In the genomic region with DNA sequence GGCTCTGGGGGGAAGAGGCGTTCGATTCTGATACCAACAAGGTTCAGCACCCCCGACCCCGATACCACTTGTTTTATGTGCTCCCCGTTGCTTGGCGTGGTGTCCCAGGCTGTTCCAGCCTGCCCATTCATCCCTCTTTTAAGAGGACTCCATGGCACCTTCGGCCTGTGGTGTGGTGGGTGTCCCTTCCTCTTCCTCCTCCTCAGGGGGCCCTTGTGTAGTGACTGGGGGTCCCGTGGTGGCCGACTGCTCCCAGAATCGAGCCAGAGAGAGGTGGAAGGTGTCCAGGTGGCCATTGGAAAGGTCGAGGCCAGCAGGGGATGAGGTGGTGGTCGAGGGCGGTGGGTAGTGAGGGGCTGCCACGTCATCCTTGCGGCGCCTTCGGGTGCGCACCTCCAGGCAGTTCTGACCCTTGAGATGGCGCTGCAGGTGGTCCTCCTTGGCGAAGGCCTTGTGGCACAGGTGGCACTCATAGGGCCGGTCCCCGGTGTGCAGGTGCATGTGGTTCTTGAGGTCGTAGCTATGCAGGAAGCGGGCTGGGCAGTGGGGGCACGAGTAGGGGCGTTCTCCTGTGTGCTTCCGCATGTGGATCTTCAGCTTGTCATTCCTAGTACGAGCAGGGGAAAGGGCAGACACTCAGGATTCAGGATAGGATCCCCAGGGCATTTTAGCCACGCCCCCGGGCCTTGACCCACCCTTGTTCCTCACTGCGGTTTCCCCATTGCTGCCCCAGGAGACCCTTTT, we compare ENCODE assay signal across 10 mouse cellular contexts. TPM values are rescaled to one million over a fixed set of nuclear protein-coding genes. Genes with fewer than 3 reads are reported as not detected.
A peak's percentile ranks its signal among the peaks of the same experiment; 100 is the strongest.
DNase-seq lines count a peak whose midpoint lies in the region; ATAC-seq and TF ChIP-seq lines count a peak whose summit lies in the region.
"Had no signal": no experiment of that assay in that cellular context is flagged by ENCODE, and none has a peak within 500 bp of the region (broad histone marks: within the 10 kb centered on the region; RNA-seq: fewer than 3 reads in every experiment).

No protein-coding gene starts in this region.

- peak overlapping the region; percentile 82; the same call in 1 of the 2 replicates for H3K4me2 ChIP-seq in lung, embryonic 16.5 days (ENCODE audit: low read depth, low read length)
- H3K4me2 ChIP-seq in stomach, postnatal 0 days (replicated peaks; ENCODE audit: low read depth), result no peak overlapping the region

- H3K27ac ChIP-seq in lung, embryonic 16.5 days (ENCODE audit: low read length), result no peak overlapping the region
- H3K27ac ChIP-seq in stomach, postnatal 0 days (replicated peaks), result peak overlapping the region; percentile 80; the same call in 1 of the 2 replicates

- no peak for ATAC-seq in lung, embryonic 16.5 days (ENCODE audit: low read depth)
- no peak for ATAC-seq in stomach, postnatal 0 days (ENCODE audit: low FRiP score, low TSS enrichment)

- H3K27me3 ChIP-seq in lung, embryonic 16.5 days (ENCODE audit: control insufficient read depth, insufficient read depth, low read depth, low read length), result no peaks in the 10 kb centered on the region
- no peaks in the 10 kb centered on the region for H3K27me3 ChIP-seq in stomach, postnatal 0 days (ENCODE audit: control insufficient read depth, insufficient read depth, low read length)
- H3K27me3 ChIP-seq: liver, embryonic 15.5 days had no signal

- no peak overlapping the region for H3K4me3 ChIP-seq in lung, embryonic 16.5 days (ENCODE audit: low read length)
- no peak overlapping the region for H3K4me3 ChIP-seq in stomach, postnatal 0 days (ENCODE audit: low read depth, low read length)

- 84% methylated on average over 31 of the region's 31 CpGs for WGBS in lung, embryonic 16.5 days
- 84% methylated on average over 31 of the region's 31 CpGs for WGBS in stomach, postnatal 0 days

- no peak for TF ChIP-seq CTCF in stomach, postnatal 0 days (IDR thresholded peaks at IDR 0.05; ENCODE audit: low read depth)

- H3K4me1 ChIP-seq in lung, embryonic 16.5 days (replicated peaks; ENCODE audit: control insufficient read depth, insufficient read depth, low read length), result peaks cover 21% of the 10 kb centered on the region
- H3K4me1 ChIP-seq in stomach, postnatal 0 days (replicated peaks; ENCODE audit: control insufficient read depth, insufficient read depth), result peaks cover 4% of the 10 kb centered on the region

- no peaks in the 10 kb centered on the region for H3K9me3 ChIP-seq in lung, embryonic 16.5 days (ENCODE audit: control insufficient read depth, low read length)
- H3K9me3 ChIP-seq in stomach, postnatal 0 days (ENCODE audit: control insufficient read depth, low read length), result no peaks in the 10 kb centered on the region
- H3K9me3 ChIP-seq: liver, embryonic 15.5 days had no signal

- H3K36me3 ChIP-seq in lung, embryonic 16.5 days (ENCODE audit: control insufficient read depth, insufficient read depth, low read length), result peaks cover 13% of the 10 kb centered on the region
- peaks cover 7% of the 10 kb centered on the region for H3K36me3 ChIP-seq in stomach, postnatal 0 days (ENCODE audit: control insufficient read depth, insufficient read depth, low read length)

- no peak for TF ChIP-seq EP300 in stomach, postnatal 0 days (optimal IDR thresholded peaks at IDR 0.05)

- DNase-seq in adrenal gland, postnatal 10 days, result peak; percentile 70
- no peak for DNase-seq in adrenal gland, adult 8-10 months
- no peak for DNase-seq in lung, postnatal 10 days
- DNase-seq in induced T-regulatory cell, adult 2 months (ENCODE audit: low read depth), result peak; percentile 28
- DNase-seq in stomach, postnatal 0 days (ENCODE audit: low spot score), result no peak
- no peak for DNase-seq in left cerebral cortex, adult 8-10 months (ENCODE audit: low spot score in 2 of 2)
- DNase-seq in cerebellum, postnatal 14 days, result no peak

- H3K9ac ChIP-seq in lung, embryonic 16.5 days (ENCODE audit: low read length), result no peak overlapping the region; the same call in 1 of the 2 replicates
- no peak overlapping the region for H3K9ac ChIP-seq in stomach, postnatal 0 days (ENCODE audit: low read length)

RNA-seq across cellular contexts. Expression of a gene that starts 14.5 kb away (rescaled TPM):
- total RNA-seq in adrenal gland, postnatal 10 days (2021), result under 1 TPM in 1 of 2 experiments, not detected in 1; 0.45 TPM
- 1 to 10 TPM in 2 of 4 experiments, under 1 TPM in 2; 0.20 to 2.2 (median 0.97) TPM for total RNA-seq in adrenal gland, adult 8-10 months (2022)
- polyA plus RNA-seq in lung, embryonic 16.5 days (2015; fragmentation: Nextera tagmentation; extraction: Ambion mirVana), result 0.13 and 0.53 TPM in 2 replicates
- 0.29 and 0.36 TPM in 2 replicates for polyA plus RNA-seq in stomach, postnatal 0 days (2015; fragmentation: Nextera tagmentation; extraction: Ambion mirVana)
- under 1 TPM in 1 of 4 experiments, not detected in 3; 0.61 TPM for total RNA-seq in left cerebral cortex, adult 8-10 months (2022)
- polyA plus RNA-seq: liver, embryonic 15.5 days had no signal

RNA-seq across cellular contexts. Expression of a gene that starts 15.0 kb away (rescaled TPM):
- 10 to 100 TPM; 62.3 to 62.4 TPM for total RNA-seq in adrenal gland, postnatal 10 days (2021)
- 10 to 100 TPM; 59.9 to 98.9 (median 77.9) TPM for total RNA-seq in adrenal gland, adult 8-10 months (2022)
- 4.8 and 5.9 TPM in 2 replicates for polyA plus RNA-seq in lung, embryonic 16.5 days (2015; fragmentation: Nextera tagmentation; extraction: Ambion mirVana)
- 7.9 and 9.1 TPM in 2 replicates for polyA plus RNA-seq in stomach, postnatal 0 days (2015; fragmentation: Nextera tagmentation; extraction: Ambion mirVana)
- total RNA-seq in left cerebral cortex, adult 8-10 months (2022), result 10 to 100 TPM; 11.3 to 20.3 (median 15.8) TPM

RNA-seq across cellular contexts. Expression of a gene that starts 17.8 kb away (rescaled TPM):
- under 1 TPM; 0.48 to 0.82 TPM for total RNA-seq in adrenal gland, postnatal 10 days (2021)
- total RNA-seq in adrenal gland, adult 8-10 months (2022), result under 1 TPM; 0.43 to 0.78 (median 0.46) TPM
- polyA plus RNA-seq in lung, embryonic 16.5 days (2015; fragmentation: Nextera tagmentation; extraction: Ambion mirVana), result 0.06 TPM in 1 of 2 replicates, not detected in the other
- polyA plus RNA-seq in stomach, postnatal 0 days (2015; fragmentation: Nextera tagmentation; extraction: Ambion mirVana), result 0.33 and 0.41 TPM in 2 replicates
- under 1 TPM; 0.32 to 0.77 (median 0.42) TPM for total RNA-seq in left cerebral cortex, adult 8-10 months (2022)
- polyA plus RNA-seq: heart, embryonic 14.5 days had no signal

RNA-seq across cellular contexts. Expression of a gene that starts 23.0 kb away (rescaled TPM):
- total RNA-seq in adrenal gland, postnatal 10 days (2021), result under 1 TPM in 1 of 2 experiments, not detected in 1; 0.24 TPM
- 1 to 10 TPM in 2 of 4 experiments, under 1 TPM in 1, not detected in 1; 0.22 to 3.1 (median 1.3) TPM for total RNA-seq in adrenal gland, adult 8-10 months (2022)
- polyA plus RNA-seq in lung, embryonic 16.5 days (2015; fragmentation: Nextera tagmentation; extraction: Ambion mirVana), result 0.21 TPM in 1 of 2 replicates, not detected in the other
- not detected in 2 replicates for polyA plus RNA-seq in stomach, postnatal 0 days (2015; fragmentation: Nextera tagmentation; extraction: Ambion mirVana)
- 1 to 10 TPM; 3.9 to 5.8 (median 4.4) TPM for total RNA-seq in left cerebral cortex, adult 8-10 months (2022)
- polyA plus RNA-seq: heart, embryonic 14.5 days; liver, embryonic 15.5 days had no signal

RNA-seq across cellular contexts. Expression of a gene that starts 29.8 kb away (rescaled TPM):
- 10 to 100 TPM; 62.8 to 68.9 TPM for total RNA-seq in adrenal gland, postnatal 10 days (2021)
- total RNA-seq in adrenal gland, adult 8-10 months (2022), result 10 to 100 TPM; 58.4 to 85.4 (median 71.3) TPM
- polyA plus RNA-seq in lung, embryonic 16.5 days (2015; fragmentation: Nextera tagmentation; extraction: Ambion mirVana), result 75.1 and 76.0 TPM in 2 replicates
- 43.0 and 44.8 TPM in 2 replicates for polyA plus RNA-seq in stomach, postnatal 0 days (2015; fragmentation: Nextera tagmentation; extraction: Ambion mirVana)
- 100 to 1,000 TPM; 104 to 122 (median 108) TPM for total RNA-seq in left cerebral cortex, adult 8-10 months (2022)

Comparison
In these comparisons a context has a peak if more than half of its experiments do, and no peak if none do; other contexts are left out.
1. DNase-seq: peak in adrenal gland, postnatal 10 days (single experiment) and induced T-regulatory cell, adult 2 months (single experiment); none in adrenal gland, adult 8-10 months (single experiment), lung, postnatal 10 days (single experiment), stomach, postnatal 0 days (single experiment), left cerebral cortex, adult 8-10 months (0 of 2) and cerebellum, postnatal 14 days (0 of 2).